Mouse (Mus musculus) CH12.LX (cell line): Measurements from ENCODE around the gene Gapdh. TPM values are rescaled to one million over a fixed set of nuclear protein-coding genes. Genes with fewer than 3 reads are reported as not detected.
"Not testable (repeated sequence)": the region's sequence is repeated elsewhere in the genome, so short reads cannot be mapped to it uniquely, and the experiment has no call there.

Experiments
- DNase-seq: peaks from one replicate; pipeline ENCODE4 v3.0.0-alpha.2; 2013; ENCODE audit errors: extremely low read depth
- H3K27ac ChIP-seq: 2 replicates; pipeline ENCODE4 v1.5.1; 2012; ENCODE audit warnings: low read depth, mild to moderate bottlenecking, control low read depth, moderate library complexity; ENCODE audit not compliant: insufficient read depth
- H3K27me3 ChIP-seq: replicated peaks from 2 replicates; pipeline ENCODE3; 2012; ENCODE audit warnings: inconsistent platforms
- H3K36me3 ChIP-seq, 2 experiments: replicated peaks in 1 of 2; 2 replicates each; pipeline versions ENCODE3 to v1.6.1; 2012; ENCODE audit warnings: inconsistent platforms in 1 of 2, low read length in 1 of 2, mild to moderate bottlenecking in 1 of 2, mixed read lengths in 1 of 2, moderate library complexity in 1 of 2; ENCODE audit not compliant: control insufficient read depth in 1 of 2, insufficient read depth in 1 of 2
- H3K4me1 ChIP-seq, 2 experiments: 2 replicates each; pipeline ENCODE4 v1.6.1; 2012; ENCODE audit warnings: inconsistent platforms in 1 of 2, moderate library complexity in 1 of 2; ENCODE audit not compliant: insufficient read depth in 2 of 2, control insufficient read depth in 1 of 2
- H3K4me2 ChIP-seq: 2 replicates; pipeline ENCODE4 v1.6.1; 2012; ENCODE audit warnings: low read depth, mild to moderate bottlenecking, control low read depth; ENCODE audit not compliant: poor library complexity, insufficient read depth, severe bottlenecking
- H3K4me3 ChIP-seq, 3 experiments: fragments of 150-350 bp in 1 of 3; sonication (generic) in 1 of 3; replicated peaks in 1 of 3; 2 replicates each; pipeline versions ENCODE3 to v1.5.1; 2011 to 2012; ENCODE audit warnings: low read depth in 2 of 3, low read length in 2 of 3, mild to moderate bottlenecking in 2 of 3, moderate library complexity in 2 of 3, control low read depth in 1 of 3, improper control_type of control experiment in 1 of 3, inconsistent platforms in 1 of 3, mixed read lengths in 1 of 3; ENCODE audit not compliant: poor library complexity in 1 of 3
- H3K79me2 ChIP-seq: replicated peaks from 2 replicates; pipeline ENCODE4 v1.6.1; 2012; ENCODE audit warnings: mild to moderate bottlenecking, moderate library complexity; ENCODE audit not compliant: control insufficient read depth, poor library complexity, insufficient read depth, severe bottlenecking; ENCODE audit errors: extremely low read depth
- H3K9ac ChIP-seq: 2 replicates; pipeline ENCODE4 v1.6.1; 2012; ENCODE audit warnings: low read depth, mild to moderate bottlenecking, control low read depth, moderate library complexity; ENCODE audit not compliant: insufficient read depth
- H3K9me3 ChIP-seq: replicated peaks from 2 replicates; pipeline ENCODE3; 2012; ENCODE audit warnings: low read length, inconsistent platforms, mixed read lengths
- BHLHE40 ChIP-seq: IDR thresholded peaks from 2 replicates; pipeline ENCODE4 v1.6.1; 2011; ENCODE audit warnings: mild to moderate bottlenecking, low read depth, low read length, improper control_type of control experiment
- CHD1 ChIP-seq: IDR thresholded peaks from 2 replicates; pipeline ENCODE4 v1.6.1; 2012; ENCODE audit warnings: low read depth, low read length, improper control_type of control experiment, inconsistent platforms
- CTCF ChIP-seq, 2 experiments: IDR thresholded peaks in 1 of 2; conservative IDR thresholded peaks in 1 of 2; 2 replicates each; pipeline ENCODE4 v1.5.1; 2011 to 2012; ENCODE audit warnings: low read depth in 2 of 2, low read length in 2 of 2, improper control_type of control experiment in 1 of 2, inconsistent platforms in 1 of 2, mild to moderate bottlenecking in 1 of 2, moderate library complexity in 1 of 2
- ELF1 ChIP-seq: IDR thresholded peaks from 2 replicates; pipeline ENCODE4 v1.6.1; 2014; ENCODE audit warnings: low read depth, mild to moderate bottlenecking, inconsistent platforms, low read length, improper control_type of control experiment
- ETS1 ChIP-seq: conservative IDR thresholded peaks from 2 replicates; pipeline ENCODE4 v1.6.1; 2012; ENCODE audit warnings: low read depth, mild to moderate bottlenecking, inconsistent platforms, low read length, improper control_type of control experiment, moderate library complexity
- GABPA ChIP-seq: IDR thresholded peaks from 2 replicates; pipeline ENCODE4 v1.6.1; 2012; ENCODE audit warnings: low read depth, low read length, improper control_type of control experiment, inconsistent platforms; ENCODE audit not compliant: insufficient replicate concordance
- HCFC1 ChIP-seq: IDR thresholded peaks from 2 replicates; pipeline ENCODE4 v1.6.1; 2012; ENCODE audit warnings: low read depth, mild to moderate bottlenecking, inconsistent platforms, low read length, improper control_type of control experiment
- JUN ChIP-seq: IDR thresholded peaks from 2 replicates; pipeline ENCODE4 v1.6.1; 2011; ENCODE audit warnings: low read depth, mild to moderate bottlenecking, low read length, improper control_type of control experiment, moderate library complexity; ENCODE audit not compliant: insufficient read depth
- KAT2A ChIP-seq: IDR thresholded peaks from 2 replicates; pipeline ENCODE4 v1.6.1; 2012; ENCODE audit warnings: low read length, improper control_type of control experiment, inconsistent platforms; ENCODE audit not compliant: insufficient replicate concordance
- MAX ChIP-seq: IDR thresholded peaks from 2 replicates; pipeline ENCODE4 v1.6.1; 2011; ENCODE audit warnings: low read length, improper control_type of control experiment
- MAZ ChIP-seq: IDR thresholded peaks from 2 replicates; pipeline ENCODE4 v1.6.1; 2012; ENCODE audit warnings: low read depth, mild to moderate bottlenecking, inconsistent platforms, low read length, improper control_type of control experiment, moderate library complexity
- MEF2A ChIP-seq: IDR thresholded peaks from 2 replicates; pipeline ENCODE4 v1.6.1; 2014; ENCODE audit warnings: low read depth, mild to moderate bottlenecking, inconsistent platforms, low read length, improper control_type of control experiment, borderline replicate concordance
- MXI1 ChIP-seq: IDR thresholded peaks from 2 replicates; pipeline ENCODE4 v1.6.1; 2011; ENCODE audit warnings: mild to moderate bottlenecking, low read depth, low read length, improper control_type of control experiment
- PAX5 ChIP-seq: IDR thresholded peaks from 2 replicates; pipeline ENCODE4 v1.6.1; 2012; ENCODE audit warnings: low read length, inconsistent platforms, mixed read lengths
- POLR2A ChIP-seq: IDR thresholded peaks from 2 replicates; pipeline ENCODE4 v1.6.1; 2011; ENCODE audit warnings: low read depth, mild to moderate bottlenecking, improper control_type of control experiment, low read length
- POLR2AphosphoS2 ChIP-seq: IDR thresholded peaks from 2 replicates; pipeline ENCODE4 v1.6.1; 2011; ENCODE audit warnings: low read depth, low read length, improper control_type of control experiment
- SIN3A ChIP-seq: IDR thresholded peaks from 2 replicates; pipeline ENCODE4 v1.6.1; 2012; ENCODE audit warnings: low read length, improper control_type of control experiment, inconsistent platforms
- SMC3 ChIP-seq: IDR thresholded peaks from 2 replicates; pipeline ENCODE4 v1.6.1; 2011; ENCODE audit warnings: low read depth, low read length, improper control_type of control experiment
- TBP ChIP-seq: conservative IDR thresholded peaks from 2 replicates; pipeline ENCODE4 v1.6.1; 2011; ENCODE audit warnings: low read depth, low read length, improper control_type of control experiment
- TCF12 ChIP-seq: IDR thresholded peaks from 2 replicates; pipeline ENCODE4 v1.6.1; 2014; ENCODE audit warnings: low read depth, mild to moderate bottlenecking, inconsistent platforms, low read length, improper control_type of control experiment
- USF1 ChIP-seq: IDR thresholded peaks from 2 replicates; pipeline ENCODE4 v1.6.1; 2014; ENCODE audit warnings: low read depth, mild to moderate bottlenecking, inconsistent platforms, low read length, improper control_type of control experiment
- USF2 ChIP-seq: conservative IDR thresholded peaks from 2 replicates; pipeline ENCODE4 v1.6.1; 2011; ENCODE audit warnings: low read depth, low read length, improper control_type of control experiment
- ZC3H11A ChIP-seq: IDR thresholded peaks from 2 replicates; pipeline ENCODE4 v1.6.1; 2012; ENCODE audit warnings: low read depth, mild to moderate bottlenecking, inconsistent platforms, low read length, improper control_type of control experiment
- ZMIZ1 ChIP-seq: IDR thresholded peaks from 2 replicates; pipeline ENCODE4 v1.6.1; 2012; ENCODE audit warnings: low read depth, mild to moderate bottlenecking, inconsistent platforms, low read length, improper control_type of control experiment
- dilution Hi-C: fragments of 300-500 bp; cut with MboI; formaldehyde crosslinking; loops from 2 replicates; pipeline ENCODE4 v1.14.3; 2020; ENCODE audit warnings: low sequenced_read_pairs; ENCODE audit not compliant: extremely low pct_unique_long_range_greater_than_20kb, extremely low pct_ligation_motif_present
- in situ Hi-C: fragments of 300-500 bp; cut with MboI; formaldehyde crosslinking; loops from 3 replicates; pipeline ENCODE4 v1.14.3; 2019; ENCODE audit warnings: low sequenced_read_pairs, low pct_ligation_motif_present, low pct_unique_long_range_greater_than_20kb, mixed read lengths
- polyA plus RNA-seq: library from polyadenylated mRNA; unstranded; fragments of >175 nt; gene quantifications from 2 replicates; pipeline ENCODE4 v1.2.1, GENCODE M21; 2012; ENCODE audit warnings: low read depth; ENCODE audit not compliant: insufficient read length
- total RNA-seq, 2 experiments: library from RNA; depleted of rRNA; stranded (reverse); fragments of 300-350 nt in 1 of 2; fragments of >200 nt in 1 of 2; gene quantifications; 2 replicates each; pipeline ENCODE4 v1.2.3; 2012 to 2014

The Gapdh gene
- total and polyA plus RNA-seq, 3 experiments = 2,268 to 2,925 (median 2,654) TPM

DNA sequence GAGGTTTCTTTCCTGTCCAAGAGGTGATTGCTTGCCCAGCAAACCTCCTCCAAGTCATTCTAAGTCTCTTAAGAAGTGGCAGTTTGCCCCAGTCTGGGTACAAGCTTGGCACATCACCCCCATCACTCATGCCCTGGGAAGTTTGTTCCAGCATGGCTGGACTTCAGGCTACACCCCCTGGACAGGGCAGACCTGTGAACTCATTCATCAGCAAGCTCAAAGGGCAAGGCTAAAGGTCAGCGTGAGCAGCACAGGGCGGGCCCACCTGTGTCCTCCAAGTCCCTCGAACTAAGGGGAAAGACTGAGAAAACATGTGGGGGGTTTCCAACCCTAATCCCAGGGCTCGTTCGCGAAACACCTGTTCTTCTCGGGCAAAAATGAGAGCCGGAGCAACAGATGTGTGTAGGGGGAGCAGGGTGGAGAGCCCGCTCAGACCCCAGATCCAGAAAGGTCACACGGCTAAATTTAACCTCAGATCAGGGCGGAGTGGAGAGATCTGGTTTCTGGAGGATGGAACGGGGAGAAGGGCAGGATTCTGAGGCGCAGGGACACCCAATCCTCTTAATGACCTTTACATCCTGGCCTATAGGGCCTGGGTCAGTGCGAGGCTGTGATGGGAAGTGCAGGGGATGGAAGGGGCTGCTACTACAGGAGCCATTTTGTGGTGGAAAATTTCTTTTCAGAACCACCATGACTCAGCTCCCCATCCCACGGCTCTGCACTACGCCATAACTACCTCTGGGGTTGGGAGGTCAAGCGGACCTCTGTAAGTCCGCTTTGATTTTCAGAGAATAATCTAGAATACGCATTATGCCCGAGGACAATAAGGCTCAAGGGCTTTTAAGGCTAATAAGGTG, 2.2 kb downstream of the Gapdh start (continued):
- TF ChIP-seq HCFC1 = no peak
- TF ChIP-seq CTCF (conservative IDR thresholded peaks at IDR 0.05 in 1 of 2, IDR thresholded peaks at IDR 0.05 in 1 of 2; ENCODE audit: low read depth in 2 of 2, low read length in 2 of 2) = no peak
- 0 out of 2 replicates have a peak, but pooled peaks have one; percentile 47 for TF ChIP-seq KAT2A
- no peak for TF ChIP-seq MAZ
- TF ChIP-seq PAX5 = no peak
- peak; percentile 89 for TF ChIP-seq CHD1
- TF ChIP-seq MEF2A = no peak
- TF ChIP-seq TCF12 = no peak
- TF ChIP-seq MAX = no peak; the same call in 1 of the 2 replicates
- TF ChIP-seq MXI1 = no peak; the same call in 1 of the 2 replicates
- TF ChIP-seq SIN3A = peak; percentile 86; the same call in 1 of the 2 replicates
- no peak for TF ChIP-seq ELF1
- no peak for TF ChIP-seq TBP
- no peak for TF ChIP-seq SMC3
- no peak for TF ChIP-seq JUN
- no peak for TF ChIP-seq BHLHE40
- no peak for TF ChIP-seq ETS1
- no peak for TF ChIP-seq ZC3H11A
- TF ChIP-seq USF1 = no peak
- TF ChIP-seq USF2 = no peak
- no peak for TF ChIP-seq GABPA

DNA sequence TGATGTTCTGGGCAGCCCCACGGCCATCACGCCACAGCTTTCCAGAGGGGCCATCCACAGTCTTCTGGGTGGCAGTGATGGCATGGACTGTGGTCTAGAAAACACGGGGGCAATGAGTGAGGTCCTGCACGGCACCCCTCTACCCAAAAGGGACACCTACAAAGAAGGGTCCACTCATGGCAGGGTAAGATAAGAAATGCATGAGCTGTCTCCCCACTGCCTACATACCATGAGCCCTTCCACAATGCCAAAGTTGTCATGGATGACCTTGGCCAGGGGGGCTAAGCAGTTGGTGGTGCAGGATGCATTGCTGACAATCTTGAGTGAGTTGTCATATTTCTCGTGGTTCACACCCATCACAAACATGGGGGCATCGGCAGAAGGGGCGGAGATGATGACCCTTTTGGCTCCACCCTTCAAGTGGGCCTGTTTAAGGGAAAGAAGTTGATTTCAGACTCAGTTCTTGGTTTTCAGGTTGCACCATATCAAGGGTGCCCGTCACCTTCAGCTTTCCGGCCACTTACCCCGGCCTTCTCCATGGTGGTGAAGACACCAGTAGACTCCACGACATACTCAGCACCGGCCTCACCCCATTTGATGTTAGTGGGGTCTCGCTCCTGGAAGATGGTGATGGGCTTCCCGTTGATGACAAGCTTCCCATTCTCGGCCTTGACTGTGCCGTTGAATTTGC, 3.5 kb downstream of the Gapdh start:
- Histone ChIP-seq H3K79me2 (peaks cover 21% of the 10 kb centered on the region), H3K36me3 (peaks cover 57 to 68% of the 10 kb centered on the region in 2 experiments)

More for the DNA sequence above, 3.5 kb downstream of the Gapdh start:
- H3K9me3 ChIP-seq, in situ Hi-C loops, H3K27ac ChIP-seq, dilution Hi-C loops, H3K9ac ChIP-seq, DNase-seq, H3K27me3 ChIP-seq: not testable (repeated sequence)
- Histone ChIP-seq H3K4me3 (peak overlapping the region; percentile 29 to 42 (median 31)), H3K4me1 (peaks cover 11 to 32% of the 10 kb centered on the region in 2 experiments), H3K4me2 (0 out of 2 replicates have a peak overlapping the region, but pooled peaks have one; percentile 40)
- TF ChIP-seq ZMIZ1 (0 out of 2 replicates have a peak, but pooled peaks have one; percentile 35), POLR2A (0 out of 2 replicates have a peak, but pooled peaks have one; percentile 21), POLR2AphosphoS2 (peak; percentile 76; the same call in 1 of the 2 replicates)
